Comparison of ENCODE assay signal across 14 mouse cellular contexts in the genomic region with DNA sequence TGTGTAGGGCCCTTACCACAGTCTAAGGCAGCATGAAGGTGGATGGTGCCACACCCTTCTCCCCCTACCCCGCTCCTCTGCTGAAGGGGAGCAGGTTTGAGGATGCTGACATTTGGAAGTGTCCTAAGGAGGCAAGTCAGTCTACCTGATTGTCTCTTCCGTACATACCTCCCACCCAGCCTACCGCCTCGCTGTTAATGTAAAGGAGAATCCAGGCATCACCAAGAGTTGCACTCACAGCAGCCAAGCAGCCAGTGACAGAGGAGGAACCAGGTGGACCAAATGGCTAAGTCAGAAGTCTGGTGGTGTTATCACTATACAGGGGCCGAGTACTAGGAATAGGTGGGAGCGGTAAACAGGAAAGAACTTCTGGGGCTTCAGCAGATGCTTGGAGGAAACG.
"Had no signal": no experiment of that assay in that cellular context is flagged by ENCODE, and none has a peak within 500 bp of the region (broad histone marks: within the 10 kb centered on the region; RNA-seq: fewer than 3 reads in every experiment).

No protein-coding gene starts in this region.

- H3K9ac ChIP-seq: lung, embryonic 14.5 days; midbrain, embryonic 12.5 days; neural tube, embryonic 13.5 days; neural tube, embryonic 15.5 days; stomach, embryonic 15.5 days had no signal

- H3K27me3 ChIP-seq: midbrain, embryonic 12.5 days; neural tube, embryonic 13.5 days; neural tube, embryonic 15.5 days; stomach, embryonic 15.5 days had no signal

- H3K4me2 ChIP-seq: lung, embryonic 14.5 days; midbrain, embryonic 12.5 days; neural tube, embryonic 13.5 days; neural tube, embryonic 15.5 days; stomach, embryonic 15.5 days had no signal

- ATAC-seq: midbrain, embryonic 16.5 days had no signal

- DNase-seq: lung, adult 18-20 months; lung, embryonic 14.5 days; lung, postnatal 10 days; lung, postnatal 4 days; midbrain, embryonic 14.5 days; retina, postnatal 1 day; right cerebral cortex, adult 18-20 months had no signal

- H3K9me3 ChIP-seq: midbrain, embryonic 10.5 days; midbrain, embryonic 12.5 days; neural tube, embryonic 13.5 days; neural tube, embryonic 15.5 days; stomach, embryonic 15.5 days had no signal

- H3K27ac ChIP-seq: midbrain, embryonic 10.5 days; midbrain, embryonic 12.5 days; neural tube, embryonic 13.5 days; neural tube, embryonic 15.5 days; stomach, embryonic 15.5 days had no signal

- H3K4me3 ChIP-seq: midbrain, embryonic 10.5 days; midbrain, embryonic 12.5 days; myocyte; neural tube, embryonic 13.5 days; neural tube, embryonic 15.5 days; stomach, embryonic 15.5 days had no signal

- H3K36me3 ChIP-seq: stomach, embryonic 15.5 days had no signal
